Mouse (Mus musculus): ENCODE measurements around the gene Prkca. TPM values are rescaled to one million over a fixed set of nuclear protein-coding genes. Genes with fewer than 3 reads are reported as not detected.

The Prkca gene
- total RNA-seq, 2 experiments from 2014 or later, result 134 to 136 TPM

GRCm38 (mm10) chr11:108072606-108073243 is 271.0 kb downstream of the Prkca start:
- DNase-seq (ENCODE audit: low spot score in 2 of 2), result no peak

- no peak for DNase-seq (ENCODE audit: low spot score in 2 of 2)
Observed at GRCm38 (mm10) chr11:108071230-108071629, 272.5 kb downstream of the Prkca start.

GRCm38 (mm10) chr11:108070038-108070437 is 273.7 kb downstream of the Prkca start:
- no peak for DNase-seq (ENCODE audit: low spot score in 2 of 2)

DNA sequence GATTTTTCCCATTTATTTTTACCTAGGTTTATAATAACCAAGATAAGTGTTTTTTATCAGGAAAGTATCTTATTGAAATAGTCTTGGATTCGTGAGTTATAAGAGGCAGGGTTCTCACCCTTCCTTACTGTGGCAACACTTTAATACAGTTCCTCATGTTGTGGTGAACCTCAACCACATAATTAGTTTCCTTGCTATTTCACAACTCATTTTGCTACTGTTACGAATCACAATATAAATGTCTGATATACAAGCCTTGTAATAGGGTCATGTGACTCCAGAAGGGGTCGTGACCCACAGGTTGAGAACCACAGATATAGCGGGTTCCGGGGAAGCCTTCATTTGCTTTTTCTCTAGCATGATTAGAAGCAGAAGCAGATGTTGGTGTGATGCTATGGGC is 275.3 kb downstream of the Prkca start:
- DNase-seq (ENCODE audit: low spot score in 2 of 2), result no peak

- no peak for DNase-seq (ENCODE audit: low spot score in 2 of 2)
Observed at GRCm38 (mm10) chr11:108067161-108067560, 276.6 kb downstream of the Prkca start.

GRCm38 (mm10) chr11:108064401-108064800 is 279.3 kb downstream of the Prkca start:
- no peak for DNase-seq (ENCODE audit: low spot score in 2 of 2)

DNA sequence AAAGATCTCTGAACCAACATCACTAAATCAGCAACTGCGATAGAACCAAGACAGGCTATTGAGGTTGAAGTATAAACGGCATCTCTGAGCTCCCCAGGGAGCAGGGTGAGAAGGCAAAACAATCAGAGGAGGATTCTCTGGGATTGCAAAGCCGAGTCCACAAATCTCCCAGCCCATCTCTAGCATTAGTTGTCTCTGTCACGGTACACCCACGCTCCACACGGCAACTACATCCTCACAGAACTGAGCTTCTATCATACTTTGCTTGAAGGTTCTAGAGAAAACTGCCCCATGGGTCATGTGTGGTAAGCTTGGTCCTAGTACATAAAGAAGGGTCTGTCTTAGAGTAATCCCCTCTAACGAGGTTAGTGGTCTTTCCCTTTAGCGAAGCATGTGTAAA is 280.6 kb downstream of the Prkca start:
- DNase-seq (ENCODE audit: low spot score in 2 of 2), result no peak

DNA sequence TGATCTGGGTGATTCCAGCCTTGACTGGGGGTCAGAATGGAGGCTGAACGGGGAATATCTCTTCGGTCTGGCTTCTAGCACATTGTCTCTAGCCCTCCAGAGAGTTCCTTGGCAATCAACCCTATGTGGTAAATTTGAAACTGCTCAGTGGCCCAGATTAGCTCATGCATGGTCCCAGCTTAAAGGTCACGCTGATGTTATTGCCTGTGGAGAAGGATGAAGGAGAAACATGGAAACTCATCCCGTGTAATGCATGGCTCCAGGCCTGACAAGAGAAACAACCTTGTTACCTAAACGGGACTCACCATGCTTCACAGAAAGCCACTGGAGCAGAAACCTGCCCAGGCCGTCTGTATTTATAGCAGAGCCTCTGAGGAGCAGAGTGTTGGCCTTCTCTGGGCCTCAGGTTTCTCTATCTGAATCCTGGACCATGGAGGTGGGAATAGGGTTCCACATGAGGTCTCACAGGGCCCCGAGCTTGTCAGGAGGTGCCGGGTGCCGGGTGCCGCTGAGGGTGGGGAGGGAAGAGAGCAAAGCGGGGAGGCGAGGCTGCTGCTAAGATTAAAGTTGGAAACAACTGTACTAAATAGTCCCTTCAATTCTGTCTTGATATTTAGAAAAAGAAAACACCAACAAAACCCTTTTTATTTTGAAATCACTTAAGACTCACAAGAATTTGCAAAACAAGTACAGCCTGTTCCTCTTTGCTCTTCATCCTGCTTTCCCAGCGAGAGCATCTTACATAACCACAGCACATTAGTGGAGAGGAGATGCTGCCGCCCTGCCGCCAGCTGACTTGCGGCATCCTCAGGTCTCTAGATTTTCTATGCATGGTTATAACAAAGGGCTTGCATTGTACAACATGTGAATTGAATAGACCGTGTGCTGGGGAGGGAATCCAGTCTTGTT is 281.9 kb downstream of the Prkca start:
- DNase-seq (ENCODE audit: low spot score in 2 of 2), result no peak

- no peak for DNase-seq (ENCODE audit: low spot score in 2 of 2)
Observed at GRCm38 (mm10) chr11:108057138-108057537, 286.6 kb downstream of the Prkca start.

DNA sequence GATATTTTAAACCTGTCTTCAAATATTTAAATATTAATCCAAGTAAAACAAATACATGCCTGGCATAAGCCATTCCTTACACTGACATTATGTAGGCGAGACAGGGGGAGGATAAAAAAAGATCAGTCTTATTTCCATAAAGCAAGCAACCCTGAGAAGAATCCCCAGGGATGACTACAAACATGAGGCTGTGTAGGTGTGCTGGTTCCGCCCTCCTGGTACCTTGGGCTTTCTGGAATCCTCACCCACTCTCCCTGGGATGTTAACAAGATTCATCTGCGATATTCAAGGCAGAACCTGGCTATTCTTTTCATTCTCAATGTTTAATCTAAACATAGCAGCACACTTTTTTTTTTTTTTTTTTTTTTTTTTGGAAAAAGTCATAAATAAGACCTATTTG is 289.1 kb downstream of the Prkca start:
- no peak for DNase-seq (ENCODE audit: low spot score in 2 of 2)

- no peak for DNase-seq (ENCODE audit: low spot score in 2 of 2)
Observed at GRCm38 (mm10) chr11:108053746-108054145, 290.0 kb downstream of the Prkca start.

DNA sequence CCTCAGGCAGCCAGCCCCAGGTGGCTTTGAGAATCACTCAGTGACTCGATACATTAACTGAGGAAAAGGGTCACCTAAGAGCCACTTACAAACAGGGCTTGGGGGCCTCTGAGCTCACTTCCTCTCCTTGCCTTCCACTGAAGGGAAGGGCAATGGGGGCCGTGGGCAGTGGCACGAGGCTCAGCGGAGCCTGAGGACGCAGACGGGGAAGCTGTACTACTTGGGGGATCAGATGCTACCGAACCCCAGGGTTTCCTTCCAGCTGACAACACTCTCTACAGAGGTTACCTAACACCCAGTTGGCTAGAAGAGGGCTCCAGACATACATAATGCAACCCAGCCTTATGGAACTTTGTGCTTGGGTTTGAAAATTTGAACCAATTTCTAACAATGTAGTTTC is 302.1 kb downstream of the Prkca start:
- no peak for DNase-seq (ENCODE audit: low spot score in 2 of 2)

GRCm38 (mm10) chr11:108040823-108041222 is 302.9 kb downstream of the Prkca start:
- DNase-seq (ENCODE audit: low spot score in 2 of 2), result no peak

GRCm38 (mm10) chr11:108039761-108040160 is 304.0 kb downstream of the Prkca start:
- no peak for DNase-seq (ENCODE audit: low spot score in 2 of 2)

- DNase-seq (ENCODE audit: low spot score in 2 of 2), result no peak
Observed at GRCm38 (mm10) chr11:108038989-108039388, 304.7 kb downstream of the Prkca start.

DNA sequence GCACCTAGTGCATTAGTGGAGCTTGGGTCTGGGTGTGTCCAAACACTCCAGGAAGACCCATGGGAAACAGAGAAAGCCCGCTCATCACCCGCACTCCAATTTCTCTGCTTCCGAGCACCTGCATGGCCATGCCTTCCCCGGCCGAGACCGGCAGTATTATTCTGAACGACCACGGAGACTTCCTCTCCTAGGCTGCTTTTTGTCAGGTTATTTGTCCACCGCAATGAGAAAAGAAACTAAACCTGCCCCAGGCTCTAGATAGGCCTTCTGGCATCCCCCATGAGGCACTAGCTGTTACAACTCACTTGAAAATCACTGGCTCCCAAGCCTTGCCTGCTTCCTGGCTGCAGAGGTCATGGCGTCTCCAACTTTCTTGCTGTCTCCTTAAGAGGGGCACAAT is 307.4 kb downstream of the Prkca start:
- no peak for DNase-seq (ENCODE audit: low spot score in 2 of 2)

DNA sequence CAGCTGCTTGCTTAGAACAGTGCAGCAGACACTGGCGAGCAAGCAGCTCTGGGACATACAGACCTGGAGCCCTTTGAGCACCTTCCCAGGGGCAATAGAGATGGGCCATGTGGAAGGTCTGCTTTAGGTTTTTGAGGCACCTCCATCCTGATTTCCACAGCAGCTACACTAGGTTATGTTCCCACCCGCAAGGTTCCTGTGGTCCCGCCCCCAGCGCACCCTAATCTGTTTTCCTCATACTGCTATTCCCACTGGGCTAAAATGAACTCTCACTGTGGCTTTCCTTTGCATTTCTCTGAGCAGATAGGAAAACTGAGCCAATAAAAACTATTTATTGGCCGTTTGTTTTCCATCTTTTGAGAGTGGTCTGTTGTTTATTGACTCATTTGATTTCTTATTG is 308.0 kb downstream of the Prkca start:
- DNase-seq (ENCODE audit: low spot score in 2 of 2), result no peak

- no peak for DNase-seq (ENCODE audit: low spot score in 2 of 2)
Observed at GRCm38 (mm10) chr11:108034376-108034775, 309.4 kb downstream of the Prkca start.

GRCm38 (mm10) chr11:108032568-108032967 is 311.2 kb downstream of the Prkca start:
- DNase-seq (ENCODE audit: low spot score in 2 of 2), result no peak

DNA sequence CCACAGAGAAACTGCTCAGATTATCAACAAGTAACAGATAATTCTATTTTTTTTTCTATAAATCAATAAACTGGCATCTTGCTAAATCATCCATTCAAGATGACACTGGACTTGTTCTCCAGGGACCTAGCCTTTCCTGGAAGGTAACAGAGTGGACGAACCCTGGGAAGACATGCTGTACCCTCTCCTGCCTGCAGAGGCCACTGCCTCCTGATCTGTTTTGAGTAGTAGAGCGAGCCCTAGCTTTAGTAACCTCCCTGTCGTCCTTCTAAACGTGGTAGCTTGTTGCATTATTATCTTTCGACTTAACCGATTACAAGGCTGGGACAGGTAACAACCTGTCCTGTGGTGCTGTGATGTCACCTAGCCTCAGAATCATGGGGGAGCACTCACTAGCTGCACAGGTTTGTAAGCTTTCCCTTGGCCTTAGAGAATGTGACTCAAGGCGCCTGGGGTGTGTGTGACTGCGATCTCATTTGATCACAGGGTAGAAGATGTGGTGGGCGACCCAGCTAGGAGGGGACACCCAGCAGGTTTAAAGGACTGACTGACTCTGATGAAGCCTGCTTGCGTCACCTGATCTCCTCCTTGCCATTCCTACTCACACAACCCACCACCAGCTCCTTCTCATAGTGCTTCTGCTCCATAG is 312.6 kb downstream of the Prkca start:
- DNase-seq (ENCODE audit: low spot score in 2 of 2), result peak; percentile 68 to 75

GRCm38 (mm10) chr11:108029321-108029720 is 314.4 kb downstream of the Prkca start:
- no peak for DNase-seq (ENCODE audit: low spot score in 2 of 2)

DNA sequence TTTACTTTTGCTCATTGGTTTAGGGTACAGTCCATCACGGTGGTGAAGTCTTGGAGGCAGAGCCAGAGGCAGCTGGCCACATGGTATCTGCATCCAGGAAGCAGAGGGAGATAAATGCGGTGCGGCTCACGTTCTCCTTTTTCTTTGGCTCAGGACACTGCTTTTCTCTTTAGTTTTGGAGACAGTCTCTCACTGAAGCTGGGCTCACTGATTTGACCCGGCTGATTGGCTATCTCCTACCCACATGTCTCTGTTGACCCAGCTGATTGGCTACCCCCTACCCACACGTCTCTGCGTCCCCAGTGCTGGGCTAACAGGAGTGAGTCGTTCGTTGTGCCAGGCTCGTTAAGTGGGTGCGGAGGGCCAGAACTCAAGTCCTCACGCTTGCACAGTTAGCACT is 315.3 kb downstream of the Prkca start:
- DNase-seq (ENCODE audit: low spot score in 2 of 2), result no peak
